Comparison of ENCODE assay signal across 8 mouse cellular contexts in the genomic region with DNA sequence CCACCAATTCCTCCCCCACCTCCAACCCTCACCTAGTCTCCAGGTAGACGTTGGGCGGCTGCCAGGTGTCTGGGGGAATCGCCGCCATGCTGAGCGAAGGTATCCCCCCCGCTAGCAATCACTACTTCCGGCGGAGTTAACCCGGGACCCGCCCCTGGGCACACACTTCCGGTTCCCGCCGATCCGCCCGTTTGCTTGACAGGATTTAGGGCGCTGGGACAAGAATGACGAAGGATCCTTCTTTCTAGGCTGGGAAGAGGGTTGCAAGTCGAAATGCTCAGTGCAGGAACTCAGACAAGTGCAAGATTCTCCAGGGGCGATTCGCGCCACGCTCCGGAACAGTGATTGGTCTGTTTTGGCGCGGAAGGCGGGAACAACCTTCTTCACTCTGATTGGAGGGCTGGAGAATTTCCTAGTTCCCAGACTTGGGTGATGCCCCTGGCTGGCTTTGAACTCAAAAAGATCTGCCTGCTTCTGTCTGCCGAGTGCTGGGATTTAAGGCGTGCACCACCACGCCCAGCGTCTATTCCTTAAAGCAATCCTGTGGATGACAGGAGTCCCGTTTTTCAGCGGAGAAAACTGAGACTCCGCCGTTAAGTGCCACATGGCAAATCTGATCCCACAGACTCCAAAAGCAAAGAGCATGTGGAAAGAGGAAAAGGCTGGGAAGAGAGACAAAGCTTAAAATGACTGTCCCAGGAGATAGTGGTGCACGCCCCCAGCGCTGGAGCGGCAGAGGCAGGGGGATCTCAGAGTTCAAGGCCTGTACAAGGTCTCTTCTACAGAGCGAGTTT. TPM values are rescaled to one million over a fixed set of nuclear protein-coding genes. Genes with fewer than 3 reads are reported as not detected.
DNase-seq lines count a peak whose midpoint lies in the region; ATAC-seq and TF ChIP-seq lines count a peak whose summit lies in the region.

Gene Ppil1, minus strand, starts transcription at position 347 of the 794 bp plus-strand sequence.

- peaks cover 43% of the 10 kb centered on the region for H3K4me1 ChIP-seq in embryonic facial prominence, embryonic 13.5 days
- 0 out of 2 replicates have a peak, but pooled peaks cover 1% of the 10 kb centered on the region for H3K4me1 ChIP-seq in heart, adult 2 months (ENCODE audit: control insufficient read depth, insufficient read depth, low read length)
- H3K4me1 ChIP-seq in limb, embryonic 15.5 days: peaks cover 46% of the 10 kb centered on the region

- peak; percentile 64; the same call in 1 of the 2 replicates for TF ChIP-seq POLR2A in heart, adult 2 months (IDR thresholded peaks at IDR 0.05; ENCODE audit: insufficient read depth, low read depth, low read length)

- H3K4me2 ChIP-seq in embryonic facial prominence, embryonic 13.5 days: peak within 1 kb of the TSS; percentile 76
- peak within 1 kb of the TSS; percentile 61 for H3K4me2 ChIP-seq in limb, embryonic 15.5 days

- TF ChIP-seq CTCF in heart, adult 2 months (IDR thresholded peaks at IDR 0.05): no peak

- no peaks in the 10 kb centered on the region for H3K79me2 ChIP-seq in heart, adult 2 months (replicated peaks; ENCODE audit: control insufficient read depth, insufficient read depth, low read length)

- H3K9ac ChIP-seq in embryonic facial prominence, embryonic 13.5 days: peak within 1 kb of the TSS; percentile 89
- H3K9ac ChIP-seq in heart, adult 2 months (ENCODE audit: low read depth, low read length): peak within 1 kb of the TSS; percentile 90
- H3K9ac ChIP-seq in limb, embryonic 15.5 days: peak within 1 kb of the TSS; percentile 64

- whole genome bisulfite sequencing in embryonic facial prominence, embryonic 13.5 days: 6% methylated on average over 38 of the region's 38 CpGs
- WGBS in heart, adult 2 months: 7% methylated on average over 38 of the region's 38 CpGs
- WGBS in limb, embryonic 15.5 days: 6% methylated on average over 38 of the region's 38 CpGs

- TF ChIP-seq EP300 in heart, adult 2 months (IDR thresholded peaks at IDR 0.05; ENCODE audit: insufficient read depth, low read depth, low read length): no peak

- DNase-seq in 416B (ENCODE audit: low read depth): peak; percentile 92
- peak; percentile 83 to 91 for DNase-seq in adrenal gland, postnatal 36 days
- peak; percentile 88 for DNase-seq in heart, adult 2 months
- DNase-seq in kidney, adult 8-10 months: peak; percentile 76 to 82
- peak; percentile 44 to 60 for DNase-seq in monocyte, adult 2 months (ENCODE audit: low read depth in 1 of 2, low spot score in 2 of 2)
- DNase-seq in spleen, postnatal 36 days (ENCODE audit: low spot score in 2 of 2): peak; percentile 68 to 77

- peak within 1 kb of the TSS; percentile 99 for H3K27ac ChIP-seq in embryonic facial prominence, embryonic 13.5 days
- H3K27ac ChIP-seq in heart, adult 2 months: peak within 1 kb of the TSS; percentile 98
- H3K27ac ChIP-seq in limb, embryonic 15.5 days: peak within 1 kb of the TSS; percentile 100

- H3K9me3 ChIP-seq in embryonic facial prominence, embryonic 13.5 days: no peaks in the 10 kb centered on the region
- no peaks in the 10 kb centered on the region for H3K9me3 ChIP-seq in limb, embryonic 15.5 days

- intact Hi-C loops in heart, adult 2 months (cut with DNase I): no loop called here

- ATAC-seq in embryonic facial prominence, embryonic 13.5 days (ENCODE audit: insufficient number of reproducible peaks, insufficient read depth, low FRiP score, low TSS enrichment, low read depth): no peak
- ATAC-seq in limb, embryonic 15.5 days (ENCODE audit: insufficient number of reproducible peaks, low FRiP score, low TSS enrichment, low read depth): peak; percentile 56; the same call in 1 of the 2 replicates

- H3K4me3 ChIP-seq in embryonic facial prominence, embryonic 13.5 days: peak within 1 kb of the TSS; percentile 86
- peak within 1 kb of the TSS; percentile 90 for H3K4me3 ChIP-seq in heart, adult 2 months
- H3K4me3 ChIP-seq in limb, embryonic 15.5 days: peak within 1 kb of the TSS; percentile 79

- peaks cover 24% of the 10 kb centered on the region for H3K36me3 ChIP-seq in embryonic facial prominence, embryonic 13.5 days
- H3K36me3 ChIP-seq in heart, adult 2 months (ENCODE audit: control insufficient read depth, insufficient read depth, low read length): peaks cover 2% of the 10 kb centered on the region; the same call in 1 of the 2 replicates
- peaks cover 21% of the 10 kb centered on the region for H3K36me3 ChIP-seq in limb, embryonic 15.5 days

- no peaks in the 10 kb centered on the region for H3K27me3 ChIP-seq in embryonic facial prominence, embryonic 13.5 days
- no peaks in the 10 kb centered on the region for H3K27me3 ChIP-seq in heart, adult 2 months (ENCODE audit: control insufficient read depth, insufficient read depth, low read length)
- H3K27me3 ChIP-seq in limb, embryonic 15.5 days: no peaks in the 10 kb centered on the region

RNA-seq across cellular contexts. Expression of gene Ppil1, which starts in this region (rescaled TPM):
- total RNA-seq in adrenal gland, postnatal 36 days (2021): 10 to 100 TPM; 20.4 to 25.3 TPM
- polyA plus RNA-seq in embryonic facial prominence, embryonic 13.5 days (2015; fragmentation: Nextera tagmentation; extraction: Ambion mirVana): 149 and 162 TPM in 2 replicates
- total RNA-seq in heart, adult 2 months (2021): 10 to 100 TPM; 28.4 to 31.1 TPM
- 33.2 and 41.7 TPM in 2 replicates for polyA plus RNA-seq in heart, adult 2 months (2012; rRNA removed)
- 130 and 132 TPM in 2 replicates for polyA plus RNA-seq in limb, embryonic 15.5 days (2015; fragmentation: Nextera tagmentation; extraction: Ambion mirVana)
